Comparison of ENCODE assay signal across 17 mouse cellular contexts in the genomic region with DNA sequence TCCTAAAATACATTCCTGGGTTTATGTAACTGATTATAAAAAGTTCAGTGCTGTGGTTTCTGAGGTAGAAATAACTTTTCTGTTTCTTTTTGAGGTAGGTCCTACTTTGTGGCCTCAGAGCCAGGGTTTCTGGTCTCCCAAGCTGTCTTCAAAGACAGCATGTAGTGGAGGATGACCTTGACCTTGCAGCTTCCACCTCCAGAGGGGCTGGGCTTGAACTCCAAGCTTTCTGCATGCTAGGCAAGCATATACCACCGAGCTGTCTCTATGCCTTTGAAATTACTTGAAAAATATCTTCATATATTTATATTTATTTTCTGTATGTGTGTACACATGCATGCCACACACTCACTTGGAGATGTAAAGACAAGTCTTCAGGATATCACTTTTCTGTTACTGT. TPM values are rescaled to one million over a fixed set of nuclear protein-coding genes. Genes with fewer than 3 reads are reported as not detected.
DNase-seq lines count a peak whose midpoint lies in the region; ATAC-seq lines count a peak whose summit lies in the region.
"Had no signal": no experiment of that assay in that cellular context is flagged by ENCODE, and none has a peak within 500 bp of the region (broad histone marks: within the 10 kb centered on the region; RNA-seq: fewer than 3 reads in every experiment).

No protein-coding gene starts in this region.

- no peak for ATAC-seq in heart, embryonic 14.5 days (ENCODE audit: insufficient number of reproducible peaks, insufficient read depth, low FRiP score, low read depth)
- ATAC-seq in neural tube, embryonic 13.5 days (ENCODE audit: low read depth), result no peak
- ATAC-seq in liver, embryonic 12.5 days, result no peak
- ATAC-seq: CD4-positive, CD25-positive, alpha-beta regulatory T cell, adult 4 months; forebrain, embryonic 14.5 days; intestine, embryonic 16.5 days; midbrain, embryonic 15.5 days; Patski had no signal

- H3K9me3 ChIP-seq in heart, embryonic 14.5 days (ENCODE audit: control insufficient read depth, low read length), result no peaks in the 10 kb centered on the region
- no peaks in the 10 kb centered on the region for H3K9me3 ChIP-seq in neural tube, embryonic 13.5 days
- no peaks in the 10 kb centered on the region for H3K9me3 ChIP-seq in liver, embryonic 12.5 days (replicated peaks)
- H3K9me3 ChIP-seq: embryonic facial prominence, embryonic 13.5 days; hindbrain, embryonic 12.5 days; midbrain, embryonic 15.5 days had no signal

- DNase-seq in heart, adult 11 months, result no peak
- no peak for DNase-seq in neural tube, embryonic 10.5 days (ENCODE audit: extremely low spot score, low spot score)
- no peak for DNase-seq in kidney, adult 9 months
- DNase-seq in retina, embryonic 14.5 days (ENCODE audit: low spot score), result no peak
- DNase-seq: cerebellum, adult 11 months; cerebellum, postnatal 36 days had no signal

- no peaks in the 10 kb centered on the region for H3K36me3 ChIP-seq in heart, embryonic 14.5 days (ENCODE audit: control insufficient read depth, insufficient read depth, low read length)
- H3K36me3 ChIP-seq in neural tube, embryonic 13.5 days, result no peaks in the 10 kb centered on the region
- H3K36me3 ChIP-seq in liver, embryonic 12.5 days, result peaks cover 8% of the 10 kb centered on the region
- H3K36me3 ChIP-seq: embryonic facial prominence, embryonic 13.5 days; hindbrain, embryonic 12.5 days; midbrain, embryonic 15.5 days had no signal

- H3K4me1 ChIP-seq in heart, embryonic 14.5 days (ENCODE audit: control insufficient read depth in 2 of 2, insufficient read depth in 2 of 2, low read length in 2 of 2), result peaks cover 0 to 18% of the 10 kb centered on the region in 2 experiments; a peak in 3 of 4 replicates
- peaks cover 49% of the 10 kb centered on the region for H3K4me1 ChIP-seq in neural tube, embryonic 13.5 days (replicated peaks)
- peaks cover 40% of the 10 kb centered on the region for H3K4me1 ChIP-seq in liver, embryonic 12.5 days

- WGBS in heart, embryonic 14.5 days, result 31% methylated on average over 1 of the region's 1 CpGs
- WGBS in neural tube, embryonic 13.5 days, result 96% methylated on average over 1 of the region's 1 CpGs
- 73% methylated on average over 1 of the region's 1 CpGs for WGBS in liver, embryonic 12.5 days (ENCODE audit: insufficient replicate concordance)

- peak overlapping the region; percentile 45; the same call in 1 of the 2 replicates for H3K9ac ChIP-seq in heart, embryonic 14.5 days (ENCODE audit: low read length)
- no peak overlapping the region for H3K9ac ChIP-seq in neural tube, embryonic 13.5 days
- H3K9ac ChIP-seq in liver, embryonic 12.5 days, result peak overlapping the region; percentile 44
- H3K9ac ChIP-seq: embryonic facial prominence, embryonic 13.5 days; hindbrain, embryonic 12.5 days; midbrain, embryonic 15.5 days had no signal

- no peaks in the 10 kb centered on the region for H3K27me3 ChIP-seq in heart, embryonic 14.5 days (ENCODE audit: control insufficient read depth, insufficient read depth, low read length)
- H3K27me3 ChIP-seq in neural tube, embryonic 13.5 days, result no peaks in the 10 kb centered on the region
- no peaks in the 10 kb centered on the region for H3K27me3 ChIP-seq in liver, embryonic 12.5 days (replicated peaks)
- H3K27me3 ChIP-seq: embryonic facial prominence, embryonic 13.5 days; hindbrain, embryonic 12.5 days; Patski had no signal

- H3K27ac ChIP-seq in heart, embryonic 14.5 days (replicated peaks in 1 of 2; ENCODE audit: control insufficient read depth in 1 of 2, insufficient read depth in 1 of 2, low read depth in 2 of 2, low read length in 2 of 2), result peak overlapping the region in 1 of 2 experiments; percentile 35; a peak in 1 of 4 replicates
- no peak overlapping the region for H3K27ac ChIP-seq in neural tube, embryonic 13.5 days (replicated peaks)
- no peak overlapping the region for H3K27ac ChIP-seq in liver, embryonic 12.5 days
- H3K27ac ChIP-seq: embryonic facial prominence, embryonic 13.5 days; hindbrain, embryonic 12.5 days; kidney, postnatal 0 days; midbrain, embryonic 15.5 days had no signal

- peak overlapping the region; percentile 80 for H3K4me2 ChIP-seq in heart, embryonic 14.5 days (ENCODE audit: low read length)
- peak overlapping the region; percentile 72; the same call in 1 of the 2 replicates for H3K4me2 ChIP-seq in neural tube, embryonic 13.5 days
- H3K4me2 ChIP-seq in liver, embryonic 12.5 days, result peak overlapping the region; percentile 72

- H3K4me3 ChIP-seq in heart, embryonic 14.5 days (ENCODE audit: control insufficient read depth in 1 of 2, insufficient read depth in 1 of 2, low read depth in 1 of 2, low read length in 2 of 2), result peak overlapping the region in 1 of 2 experiments; percentile 86; a peak in 1 of 4 replicates
- H3K4me3 ChIP-seq in neural tube, embryonic 13.5 days, result no peak overlapping the region
- H3K4me3 ChIP-seq in liver, embryonic 12.5 days, result peak overlapping the region; percentile 97; the same call in 1 of the 2 replicates
- H3K4me3 ChIP-seq: hindbrain, embryonic 12.5 days had no signal

RNA-seq across cellular contexts. Expression of a gene that starts 2.2 kb away (rescaled TPM):
- 149 and 164 TPM in 2 replicates for polyA plus RNA-seq in heart, embryonic 14.5 days (2014; fragmentation: Nextera tagmentation; extraction: Ambion mirVana)
- polyA plus RNA-seq in neural tube, embryonic 13.5 days (2015; fragmentation: Nextera tagmentation; extraction: Ambion mirVana), result 195 and 209 TPM in 2 replicates
- polyA plus RNA-seq in liver, embryonic 12.5 days (2016; fragmentation: Nextera tagmentation; extraction: Ambion mirVana), result 171 and 176 TPM in 2 replicates

RNA-seq across cellular contexts. Expression of a gene that starts 47.3 kb away (rescaled TPM):
- 6.6 and 6.8 TPM in 2 replicates for polyA plus RNA-seq in heart, embryonic 14.5 days (2014; fragmentation: Nextera tagmentation; extraction: Ambion mirVana)
- 16.0 and 18.3 TPM in 2 replicates for polyA plus RNA-seq in neural tube, embryonic 13.5 days (2015; fragmentation: Nextera tagmentation; extraction: Ambion mirVana)
- polyA plus RNA-seq in liver, embryonic 12.5 days (2016; fragmentation: Nextera tagmentation; extraction: Ambion mirVana), result 6.9 and 7.4 TPM in 2 replicates
